Mouse (Mus musculus): ENCODE measurements at regions not wholly inside any gene's neighbourhood (a gene's known extent, or its start where the extent isn't known, plus 50 kb on each side); places are given as distances from the start of the nearest gene placed in this dataset.

DNA sequence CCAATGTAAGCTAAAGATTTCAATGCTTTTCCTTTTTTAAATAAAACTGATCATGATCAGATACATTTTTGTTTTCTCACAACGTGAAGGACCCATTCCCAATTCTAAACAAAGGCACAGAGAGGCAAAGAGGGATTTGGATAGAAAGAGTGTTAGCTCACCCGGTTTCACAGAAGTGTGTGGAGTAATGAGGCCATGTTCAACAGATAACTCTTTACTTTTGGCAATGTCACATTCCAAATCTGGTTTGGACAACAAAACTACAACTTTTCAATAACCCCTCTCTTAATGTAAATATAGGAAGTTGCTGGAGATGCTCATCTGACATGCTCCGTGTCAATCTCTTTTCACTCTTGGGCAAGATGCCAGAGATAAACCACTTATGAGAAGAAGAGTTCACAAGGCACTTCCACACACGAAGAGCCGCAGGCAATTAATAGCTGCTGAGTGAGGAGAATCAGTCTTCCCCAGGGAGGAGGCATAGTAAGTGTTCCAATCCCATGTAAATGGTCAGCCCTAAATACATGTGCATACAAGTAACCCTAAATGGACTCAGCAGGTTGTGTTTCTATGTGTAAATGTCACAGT is 112.7 kb upstream of the Ednra start:
- TF ChIP-seq POLR2A (IDR thresholded peaks at IDR 0.05; ENCODE audit: borderline replicate concordance, extremely low read depth, insufficient read depth, insufficient read length, poor library complexity, severe bottlenecking) = no peak
- no peak for TF ChIP-seq CTCF (IDR thresholded peaks at IDR 0.05; ENCODE audit: borderline replicate concordance, extremely low read depth, insufficient read depth, insufficient read length)

Data from brain, embryonic 14.5 days (tissue).